Mouse (Mus musculus): ENCODE measurements around the gene Col20a1. TPM values are rescaled to one million over a fixed set of nuclear protein-coding genes. Genes with fewer than 3 reads are reported as not detected.

Col20a1 gene
- polyA plus RNA-seq, 1 experiment: 0.24 TPM

DNA sequence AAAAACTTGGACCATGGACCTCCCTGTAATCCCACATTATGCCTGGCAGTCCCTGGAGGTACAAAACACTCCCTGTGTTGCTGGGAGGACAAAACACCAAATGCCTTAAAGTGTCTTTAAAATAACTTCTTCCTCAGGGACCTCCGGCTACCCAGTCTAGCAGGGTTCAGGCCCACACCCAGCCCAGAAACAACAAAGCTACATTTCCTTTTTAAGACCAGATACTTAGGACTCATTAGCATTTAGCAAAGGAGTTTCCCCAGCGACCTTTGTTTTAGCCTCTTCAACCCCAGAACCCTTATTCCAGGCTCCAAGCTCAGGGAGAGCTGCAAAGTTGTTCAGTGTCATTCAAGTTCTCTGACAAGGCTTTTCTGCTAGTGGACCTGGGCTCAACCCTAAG lies 32.7 kb upstream of the Col20a1 start:
- Histone ChIP-seq H3K4me3 (no peak overlapping the region), H3K79me2 (ENCODE audit: control insufficient read depth, insufficient read depth) (no peaks in the 10 kb centered on the region), H3ac (ENCODE audit: control insufficient read depth, insufficient read length) (no peak overlapping the region), H3K27me3 (ENCODE audit: control insufficient read depth, insufficient read depth, insufficient read length) (peaks cover 84% of the 10 kb centered on the region), H3K4me2 (ENCODE audit: low read depth) (no peak overlapping the region), H3K36me3 (ENCODE audit: control insufficient read depth, insufficient read depth) (no peaks in the 10 kb centered on the region)
- TF ChIP-seq POLR2AphosphoS2 (IDR thresholded peaks at IDR 0.05; ENCODE audit: insufficient read length, low read depth): no peak
- TF ChIP-seq USF1 (IDR thresholded peaks at IDR 0.05; ENCODE audit: low read depth): no peak
- no peak for TF ChIP-seq MYOD1 (IDR thresholded peaks at IDR 0.05; ENCODE audit: control insufficient read depth in 1 of 3, insufficient read length in 2 of 3, low read depth in 2 of 3)
- no peak for TF ChIP-seq POLR2A (IDR thresholded peaks at IDR 0.05; ENCODE audit: insufficient read length, low read depth)
- no peak for TF ChIP-seq CEBPB (IDR thresholded peaks at IDR 0.05; ENCODE audit: insufficient read depth, poor library complexity, severe bottlenecking)
- no peak for TF ChIP-seq MYOG (IDR thresholded peaks at IDR 0.05; ENCODE audit: control insufficient read depth in 1 of 3, insufficient read depth in 1 of 3, insufficient read length in 2 of 3, low read depth in 2 of 3)
- TF ChIP-seq TCF3 (IDR thresholded peaks at IDR 0.05; ENCODE audit: insufficient read length, low read depth): no peak
- TF ChIP-seq E2F4 (IDR thresholded peaks at IDR 0.05; ENCODE audit: insufficient read depth): no peak
- TF ChIP-seq REST (IDR thresholded peaks at IDR 0.05; ENCODE audit: insufficient read depth, insufficient read length): no peak
- TF ChIP-seq MAX (IDR thresholded peaks at IDR 0.05; ENCODE audit: low read depth): no peak
- no peak for TF ChIP-seq SRF (IDR thresholded peaks at IDR 0.05; ENCODE audit: control insufficient read depth, insufficient read length, low read depth)
- no peak for TF ChIP-seq TCF12 (IDR thresholded peaks at IDR 0.05; ENCODE audit: insufficient read depth, poor library complexity, severe bottlenecking)

DNA sequence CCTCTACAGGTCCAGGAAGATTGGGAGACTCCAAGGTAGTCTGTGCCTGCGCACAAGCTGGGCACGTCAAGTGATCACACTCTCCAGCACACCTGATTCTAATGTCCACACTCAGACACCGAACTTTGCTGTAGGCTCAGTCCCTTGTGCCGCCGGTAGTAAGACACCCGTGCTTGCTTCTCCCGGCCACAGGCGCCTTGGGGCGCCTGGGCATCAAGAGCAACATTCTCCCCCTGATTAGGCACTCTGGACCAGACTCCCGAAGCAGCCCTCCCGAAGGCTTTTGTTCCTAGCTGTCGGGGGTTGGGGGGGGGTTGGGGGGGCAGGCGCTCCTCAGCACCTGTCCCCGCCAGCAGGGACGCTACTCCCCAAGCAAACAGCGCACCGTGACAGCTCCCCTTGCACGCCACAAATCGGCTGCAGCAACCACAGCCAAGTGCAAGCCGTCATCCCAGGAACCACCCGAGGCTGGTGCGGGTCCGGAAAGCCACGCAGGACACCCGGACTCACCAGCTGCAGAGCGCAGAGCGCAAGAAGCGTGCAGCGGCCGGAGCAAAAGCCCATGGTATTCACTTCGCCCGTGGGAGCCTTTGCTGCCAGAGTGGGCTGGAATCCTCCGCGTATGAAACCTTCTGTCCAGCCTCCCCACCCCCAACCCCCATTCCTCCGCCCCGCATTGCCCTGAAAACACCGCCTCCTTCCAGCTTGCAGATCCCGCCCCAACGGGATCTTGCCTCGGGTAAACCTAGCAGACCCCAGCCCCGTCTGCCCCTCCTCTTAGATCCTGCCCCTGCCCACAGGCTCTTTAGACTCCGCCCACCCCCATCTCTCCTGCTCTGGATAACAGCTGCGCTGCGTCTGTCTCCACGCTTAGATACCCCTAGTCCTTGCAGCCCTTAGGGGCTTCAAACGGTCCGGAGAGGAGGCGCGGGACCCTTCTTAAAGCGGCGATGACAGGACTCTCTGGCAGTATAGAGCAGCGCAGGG lies 32.0 kb upstream of the Col20a1 start, which contains the start of gene Nkain4:
Nkain4 (minus strand) TSS at position 639 of the 987 bp plus-strand sequence.
- Histone ChIP-seq H3K4me2 (ENCODE audit: low read depth) (no peak within 1 kb of the TSS), H3ac (ENCODE audit: control insufficient read depth, insufficient read length) (no peak within 1 kb of the TSS), H3K79me2 (ENCODE audit: control insufficient read depth, insufficient read depth) (no peaks in the 10 kb centered on the region), H3K4me3 (no peak within 1 kb of the TSS), H3K36me3 (ENCODE audit: control insufficient read depth, insufficient read depth) (no peaks in the 10 kb centered on the region), H3K27me3 (ENCODE audit: control insufficient read depth, insufficient read depth, insufficient read length) (peaks cover 79% of the 10 kb centered on the region)
- no peak for TF ChIP-seq CEBPB (IDR thresholded peaks at IDR 0.05; ENCODE audit: insufficient read depth, poor library complexity, severe bottlenecking)
- TF ChIP-seq REST (IDR thresholded peaks at IDR 0.05; ENCODE audit: insufficient read depth, insufficient read length): no peak
- TF ChIP-seq USF1 (IDR thresholded peaks at IDR 0.05; ENCODE audit: low read depth): no peak
- no peak for TF ChIP-seq POLR2A (IDR thresholded peaks at IDR 0.05; ENCODE audit: insufficient read length, low read depth)
- TF ChIP-seq SRF (IDR thresholded peaks at IDR 0.05; ENCODE audit: control insufficient read depth, insufficient read length, low read depth): no peak
- TF ChIP-seq TCF3 (IDR thresholded peaks at IDR 0.05; ENCODE audit: insufficient read length, low read depth): no peak
- no peak for TF ChIP-seq E2F4 (IDR thresholded peaks at IDR 0.05; ENCODE audit: insufficient read depth)
- peak in 1 of 3 experiments; percentile 10 for TF ChIP-seq MYOG (IDR thresholded peaks at IDR 0.05; ENCODE audit: control insufficient read depth in 1 of 3, insufficient read depth in 1 of 3, insufficient read length in 2 of 3, low read depth in 2 of 3)
- TF ChIP-seq MYOD1 (IDR thresholded peaks at IDR 0.05; ENCODE audit: control insufficient read depth in 1 of 3, insufficient read length in 2 of 3, low read depth in 2 of 3): peak in 1 of 3 experiments; percentile 8
- TF ChIP-seq MAX (IDR thresholded peaks at IDR 0.05; ENCODE audit: low read depth): no peak

DNA sequence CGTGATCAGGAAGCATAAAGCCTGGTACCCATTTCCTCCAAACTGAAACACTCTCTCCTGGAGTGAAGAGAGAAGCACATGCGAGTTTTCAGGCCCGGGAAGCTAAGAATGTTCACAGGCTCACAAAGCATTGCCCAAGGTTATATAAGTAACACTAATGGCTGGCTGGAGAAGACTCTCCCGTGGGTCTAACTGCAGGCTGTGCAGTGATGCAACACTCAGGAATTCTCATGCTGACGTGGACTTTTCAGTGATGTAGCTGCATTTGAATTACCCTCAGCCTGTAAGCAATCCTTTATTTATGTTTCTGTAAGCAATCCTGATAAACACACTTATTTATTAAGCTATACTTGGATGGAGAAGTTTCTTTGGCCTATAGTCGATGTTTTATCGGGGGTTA lies 26.7 kb upstream of the Col20a1 start:
- no peak overlapping the region for H3ac ChIP-seq (ENCODE audit: control insufficient read depth, insufficient read length)
- H3K4me3 ChIP-seq: no peak overlapping the region
- TF ChIP-seq TCF3 (IDR thresholded peaks at IDR 0.05; ENCODE audit: insufficient read length, low read depth): no peak
- no peak for TF ChIP-seq TCF12 (IDR thresholded peaks at IDR 0.05; ENCODE audit: insufficient read depth, poor library complexity, severe bottlenecking)
- no peak for TF ChIP-seq MYOG (IDR thresholded peaks at IDR 0.05; ENCODE audit: control insufficient read depth in 1 of 3, insufficient read depth in 1 of 3, insufficient read length in 2 of 3, low read depth in 2 of 3)
- peak; percentile 82 for TF ChIP-seq CEBPB (IDR thresholded peaks at IDR 0.05; ENCODE audit: insufficient read depth, poor library complexity, severe bottlenecking)
- no peaks in the 10 kb centered on the region for H3K36me3 ChIP-seq (ENCODE audit: control insufficient read depth, insufficient read depth)
- H3K79me2 ChIP-seq (ENCODE audit: control insufficient read depth, insufficient read depth): no peaks in the 10 kb centered on the region
- H3K27me3 ChIP-seq (ENCODE audit: control insufficient read depth, insufficient read depth, insufficient read length): peaks cover 30% of the 10 kb centered on the region
- peak overlapping the region; percentile 28 for H3K4me2 ChIP-seq (ENCODE audit: low read depth)

DNA sequence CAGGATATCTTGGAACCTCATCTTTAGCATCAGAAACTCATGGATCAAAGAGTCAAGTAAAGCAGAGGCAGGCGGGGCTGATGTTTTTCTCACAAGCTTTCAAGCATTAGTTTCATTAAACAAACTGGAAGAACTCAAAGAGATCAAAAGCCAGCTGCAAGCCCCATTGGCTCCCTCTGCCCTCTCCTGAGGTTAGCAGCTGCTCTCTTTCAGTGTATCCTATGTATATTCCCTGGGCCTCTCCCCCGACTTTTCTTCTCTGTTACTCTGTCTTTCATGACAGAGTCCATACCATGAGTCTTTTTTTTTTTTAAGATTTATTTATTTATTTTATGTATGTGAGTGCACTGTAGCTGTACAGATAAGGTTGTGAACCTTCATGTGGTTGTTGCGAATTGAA lies 26.1 kb upstream of the Col20a1 start:
- Histone ChIP-seq H3K4me2 (ENCODE audit: low read depth) (peak overlapping the region; percentile 5), H3K27me3 (ENCODE audit: control insufficient read depth, insufficient read depth, insufficient read length) (peaks cover 24% of the 10 kb centered on the region), H3K79me2 (ENCODE audit: control insufficient read depth, insufficient read depth) (no peaks in the 10 kb centered on the region), H3K4me3 (no peak overlapping the region), H3K36me3 (ENCODE audit: control insufficient read depth, insufficient read depth) (no peaks in the 10 kb centered on the region), H3ac (ENCODE audit: control insufficient read depth, insufficient read length) (no peak overlapping the region)
- no peak for TF ChIP-seq TCF12 (IDR thresholded peaks at IDR 0.05; ENCODE audit: insufficient read depth, poor library complexity, severe bottlenecking)
- no peak for TF ChIP-seq MYOG (IDR thresholded peaks at IDR 0.05; ENCODE audit: control insufficient read depth in 1 of 3, insufficient read depth in 1 of 3, insufficient read length in 2 of 3, low read depth in 2 of 3)
- no peak for TF ChIP-seq CEBPB (IDR thresholded peaks at IDR 0.05; ENCODE audit: insufficient read depth, poor library complexity, severe bottlenecking)
- TF ChIP-seq MYOD1 (IDR thresholded peaks at IDR 0.05; ENCODE audit: control insufficient read depth in 1 of 3, insufficient read length in 2 of 3, low read depth in 2 of 3): no peak
- TF ChIP-seq SRF (IDR thresholded peaks at IDR 0.05; ENCODE audit: control insufficient read depth, insufficient read length, low read depth): no peak
- no peak for TF ChIP-seq USF1 (IDR thresholded peaks at IDR 0.05; ENCODE audit: low read depth)
- no peak for TF ChIP-seq POLR2A (IDR thresholded peaks at IDR 0.05; ENCODE audit: insufficient read length, low read depth)
- no peak for TF ChIP-seq TCF3 (IDR thresholded peaks at IDR 0.05; ENCODE audit: insufficient read length, low read depth)
- TF ChIP-seq MAX (IDR thresholded peaks at IDR 0.05; ENCODE audit: low read depth): no peak
- TF ChIP-seq E2F4 (IDR thresholded peaks at IDR 0.05; ENCODE audit: insufficient read depth): no peak
- TF ChIP-seq REST (IDR thresholded peaks at IDR 0.05; ENCODE audit: insufficient read depth, insufficient read length): no peak
- TF ChIP-seq POLR2AphosphoS2 (IDR thresholded peaks at IDR 0.05; ENCODE audit: insufficient read length, low read depth): no peak
